Mouse (Mus musculus): Measurements from ENCODE around the gene Nprl3.
"Not testable (repeated sequence)": the region's sequence is repeated elsewhere in the genome, so short reads cannot be mapped to it uniquely, and the experiment has no call there.

The Nprl3 gene

GRCm38 (mm10) chr11:32223297-32223967 lies 44.1 kb downstream of the Nprl3 start:
- DNase-seq, result no peak

- peak; percentile 40 to 56 for DNase-seq
Measured at GRCm38 (mm10) chr11:32222570-32223194, 44.8 kb downstream of the Nprl3 start.

GRCm38 (mm10) chr11:32221951-32222409 lies 45.5 kb downstream of the Nprl3 start, which contains the start of gene Rhbdf1:
TSS of gene Rhbdf1 (minus strand) at chr11:32222300.
- DNase-seq, result peak; percentile 62 to 73

- DNase-seq, result peak; percentile 70 to 80
Measured at GRCm38 (mm10) chr11:32221225-32221950, 46.1 kb downstream of the Nprl3 start.

GRCm38 (mm10) chr11:32220607-32221224 lies 46.8 kb downstream of the Nprl3 start:
- no peak for DNase-seq

GRCm38 (mm10) chr11:32219287-32219686 lies 48.2 kb downstream of the Nprl3 start:
- no peak for DNase-seq

- DNase-seq, result no peak
Measured at GRCm38 (mm10) chr11:32218501-32219050, 48.9 kb downstream of the Nprl3 start.

- DNase-seq, result peak; percentile 67 to 77
Measured at GRCm38 (mm10) chr11:32216851-32217250, 50.7 kb downstream of the Nprl3 start.

GRCm38 (mm10) chr11:32215372-32216162 lies 51.9 kb downstream of the Nprl3 start:
- peak; percentile 72 to 76 for DNase-seq

- no peak for DNase-seq
Measured at GRCm38 (mm10) chr11:32210623-32211022, 56.9 kb downstream of the Nprl3 start.

- DNase-seq, result peak; percentile 98
Measured at GRCm38 (mm10) chr11:32205058-32205873, 62.2 kb downstream of the Nprl3 start, which contains the start of gene Snrnp25. TSS of gene Snrnp25 (plus strand) at chr11:32205415.

GRCm38 (mm10) chr11:32201922-32202685 lies 65.4 kb downstream of the Nprl3 start:
- DNase-seq, result no peak

- not testable (repeated sequence) for DNase-seq
Measured at GRCm38 (mm10) chr11:32200992-32201391, 66.5 kb downstream of the Nprl3 start.

- DNase-seq, result no peak
Measured at GRCm38 (mm10) chr11:32200075-32200601, 67.4 kb downstream of the Nprl3 start, which contains the start of gene Il9r. TSS of gene Il9r (minus strand) at chr11:32200279.

GRCm38 (mm10) chr11:32199230-32199629 lies 68.3 kb downstream of the Nprl3 start:
- DNase-seq, result no peak

GRCm38 (mm10) chr11:32198256-32198955 lies 69.1 kb downstream of the Nprl3 start:
- no peak for DNase-seq

- DNase-seq, result no peak
Measured at GRCm38 (mm10) chr11:32197766-32198165, 69.7 kb downstream of the Nprl3 start.

GRCm38 (mm10) chr11:32196727-32197126 lies 70.8 kb downstream of the Nprl3 start:
- no peak for DNase-seq

Data from lung, adult 18-20 months (tissue).